ENCODE assay signal across 8 mouse cellular contexts in genomic region chr15:8568286-8568644, GRCm38 (mm10). TPM values are rescaled to one million over a fixed set of nuclear protein-coding genes. Genes with fewer than 3 reads are reported as not detected.
A peak's percentile ranks its signal among the peaks of the same experiment; 100 is the strongest.
DNase-seq lines count a peak whose midpoint lies in the region; ATAC-seq and TF ChIP-seq lines count a peak whose summit lies in the region.

No protein-coding gene starts in this region.

- 0 out of 2 replicates have a peak, but pooled peaks have one; percentile 14 for ATAC-seq in hindbrain, embryonic 12.5 days (ENCODE audit: low FRiP score)
- no peak for ATAC-seq in liver, postnatal 0 days
- 0 out of 2 replicates have a peak, but pooled peaks have one; percentile 5 for ATAC-seq in stomach, postnatal 0 days (ENCODE audit: low FRiP score, low TSS enrichment)

- no peak for DNase-seq in kidney, adult 2 months
- DNase-seq in kidney, postnatal 10 days, result no peak
- DNase-seq in liver, postnatal 0 days, result no peak
- no peak for DNase-seq in stomach, postnatal 0 days (ENCODE audit: low spot score)
- DNase-seq in MN1 (ENCODE audit: low spot score), result no peak
- DNase-seq in layer of hippocampus, postnatal 14 days (ENCODE audit: low spot score in 2 of 2), result no peak

- peak overlapping the region; percentile 76 for H3K4me3 ChIP-seq in kidney, adult 2 months (ENCODE audit: insufficient read depth, low read depth, low read length)
- H3K4me3 ChIP-seq in bone marrow, adult 2 months (replicated peaks; ENCODE audit: control insufficient read depth, low read depth, low read length), result no peak overlapping the region
- peak overlapping the region; percentile 50 for H3K4me3 ChIP-seq in hindbrain, embryonic 12.5 days
- H3K4me3 ChIP-seq in liver, postnatal 0 days (ENCODE audit: low read depth, low read length), result peak overlapping the region; percentile 58
- H3K4me3 ChIP-seq in stomach, postnatal 0 days (ENCODE audit: low read depth, low read length), result peak overlapping the region; percentile 52

- peak overlapping the region; percentile 48; the same call in 1 of the 2 replicates for H3K9ac ChIP-seq in hindbrain, embryonic 12.5 days
- H3K9ac ChIP-seq in liver, postnatal 0 days (replicated peaks), result no peak overlapping the region
- peak overlapping the region; percentile 65 for H3K9ac ChIP-seq in stomach, postnatal 0 days (ENCODE audit: low read length)

- H3K36me3 ChIP-seq in kidney, adult 2 months (ENCODE audit: control insufficient read depth, insufficient read depth, low read length), result no peaks in the 10 kb centered on the region
- H3K36me3 ChIP-seq in hindbrain, embryonic 12.5 days, result no peaks in the 10 kb centered on the region
- no peaks in the 10 kb centered on the region for H3K36me3 ChIP-seq in liver, postnatal 0 days (replicated peaks; ENCODE audit: insufficient read depth, low read length)
- no peaks in the 10 kb centered on the region for H3K36me3 ChIP-seq in stomach, postnatal 0 days (ENCODE audit: control insufficient read depth, insufficient read depth, low read length)

- TF ChIP-seq EP300 in liver, postnatal 0 days (IDR thresholded peaks at IDR 0.05; ENCODE audit: low read depth), result no peak
- TF ChIP-seq EP300 in stomach, postnatal 0 days (optimal IDR thresholded peaks at IDR 0.05), result no peak

- H3K27ac ChIP-seq in kidney, adult 2 months (ENCODE audit: insufficient read depth, low read depth, low read length), result no peak overlapping the region
- peak overlapping the region; percentile 63 for H3K27ac ChIP-seq in bone marrow, adult 2 months (ENCODE audit: control insufficient read depth, insufficient read depth, low read depth, low read length, poor library complexity)
- no peak overlapping the region for H3K27ac ChIP-seq in hindbrain, embryonic 12.5 days
- peak overlapping the region; percentile 88 for H3K27ac ChIP-seq in liver, postnatal 0 days (ENCODE audit: low read depth)
- H3K27ac ChIP-seq in stomach, postnatal 0 days (replicated peaks), result peak overlapping the region; percentile 94

- H3K4me1 ChIP-seq in kidney, adult 2 months (ENCODE audit: control insufficient read depth, insufficient read depth, low read length), result peaks cover 3% of the 10 kb centered on the region; the same call in 1 of the 2 replicates
- no peaks in the 10 kb centered on the region; the same call in 1 of the 2 replicates for H3K4me1 ChIP-seq in bone marrow, adult 2 months (ENCODE audit: control insufficient read depth, insufficient read depth, low read length)
- H3K4me1 ChIP-seq in hindbrain, embryonic 12.5 days, result peaks cover 10% of the 10 kb centered on the region; the same call in 1 of the 2 replicates
- peaks cover 11% of the 10 kb centered on the region for H3K4me1 ChIP-seq in liver, postnatal 0 days (ENCODE audit: insufficient read depth)
- H3K4me1 ChIP-seq in stomach, postnatal 0 days (replicated peaks; ENCODE audit: control insufficient read depth, insufficient read depth), result no peaks in the 10 kb centered on the region; the same call in 1 of the 2 replicates

- WGBS in kidney, adult 2 months, result 9% methylated on average over 7 of the region's 7 CpGs
- 5% methylated on average over 7 of the region's 7 CpGs for WGBS in bone marrow, adult 2 months
- 5% methylated on average over 7 of the region's 7 CpGs for WGBS in hindbrain, embryonic 12.5 days
- WGBS in liver, postnatal 0 days (ENCODE audit: insufficient replicate concordance), result 10% methylated on average over 7 of the region's 7 CpGs
- WGBS in stomach, postnatal 0 days, result 5% methylated on average over 7 of the region's 7 CpGs

- TF ChIP-seq POLR2A in kidney, adult 2 months (IDR thresholded peaks at IDR 0.05; ENCODE audit: low read depth, low read length), result no peak
- no peak for TF ChIP-seq POLR2A in bone marrow, adult 2 months (IDR thresholded peaks at IDR 0.05; ENCODE audit: borderline replicate concordance, control insufficient read depth, low read depth, low read length)

- H3K27me3 ChIP-seq in kidney, adult 2 months (replicated peaks; ENCODE audit: control insufficient read depth, insufficient read depth, low read length), result no peaks in the 10 kb centered on the region
- peaks cover 25% of the 10 kb centered on the region for H3K27me3 ChIP-seq in hindbrain, embryonic 12.5 days
- peaks cover 11% of the 10 kb centered on the region; the same call in 1 of the 2 replicates for H3K27me3 ChIP-seq in liver, postnatal 0 days (ENCODE audit: insufficient read depth, low read length)
- H3K27me3 ChIP-seq in stomach, postnatal 0 days (ENCODE audit: control insufficient read depth, insufficient read depth, low read length), result no peaks in the 10 kb centered on the region

- H3K9me3 ChIP-seq in hindbrain, embryonic 12.5 days (replicated peaks), result no peaks in the 10 kb centered on the region
- H3K9me3 ChIP-seq in liver, postnatal 0 days (ENCODE audit: low read length), result no peaks in the 10 kb centered on the region
- H3K9me3 ChIP-seq in stomach, postnatal 0 days (ENCODE audit: control insufficient read depth, low read length), result no peaks in the 10 kb centered on the region

- H3K4me2 ChIP-seq in hindbrain, embryonic 12.5 days (replicated peaks), result peak overlapping the region; percentile 95
- H3K4me2 ChIP-seq in liver, postnatal 0 days (ENCODE audit: low read depth, low read length), result peak overlapping the region; percentile 93
- H3K4me2 ChIP-seq in stomach, postnatal 0 days (replicated peaks; ENCODE audit: low read depth), result peak overlapping the region; percentile 82

- TF ChIP-seq CTCF in kidney, adult 2 months (conservative IDR thresholded peaks at IDR 0.05; ENCODE audit: insufficient read depth, insufficient read length, low read depth, low read length), result no peak
- no peak for TF ChIP-seq CTCF in bone marrow, adult 2 months (IDR thresholded peaks at IDR 0.05; ENCODE audit: control insufficient read depth, insufficient read depth, low read length)
- TF ChIP-seq CTCF in liver, postnatal 0 days (IDR thresholded peaks at IDR 0.05; ENCODE audit: low read depth), result no peak
- no peak for TF ChIP-seq CTCF in stomach, postnatal 0 days (IDR thresholded peaks at IDR 0.05; ENCODE audit: low read depth)

RNA-seq across cellular contexts. Expression of gene Gm2310, which starts 48.5 kb away (rescaled TPM):
- 0.16 TPM in 1 of 2 replicates, not detected in the other for polyA plus RNA-seq in kidney, adult 2 months (2012; rRNA removed)
- polyA plus RNA-seq in bone marrow, adult 2 months (2011; ENCODE audit: insufficient read depth, insufficient read length, low replicate concordance, missing spikeins), result not detected in 2 replicates
- not detected in 2 replicates for polyA plus RNA-seq in hindbrain, embryonic 12.5 days (2016; fragmentation: Nextera tagmentation; extraction: Ambion mirVana)
- not detected in 2 replicates for polyA plus RNA-seq in liver, postnatal 0 days (2015; fragmentation: Nextera tagmentation; extraction: Ambion mirVana)
- polyA plus RNA-seq in stomach, postnatal 0 days (2015; fragmentation: Nextera tagmentation; extraction: Ambion mirVana), result not detected in 2 replicates
- total RNA-seq in layer of hippocampus, postnatal 14 days (2021), result not detected

Comparison
In these comparisons a context has a peak if more than half of its experiments do, and no peak if none do; other contexts are left out.
1. H3K27ac ChIP-seq: peak in bone marrow, adult 2 months (single experiment), liver, postnatal 0 days (single experiment) and stomach, postnatal 0 days (single experiment); none in kidney, adult 2 months (single experiment) and hindbrain, embryonic 12.5 days (single experiment).
2. Peak in every context shown above with its lines, with median percentiles within 50 percentile points of each other: H3K4me2 ChIP-seq.